Mouse (Mus musculus): ENCODE measurements around the gene Mnx1.
"Not testable (repeated sequence)": the region's sequence is repeated elsewhere in the genome, so short reads cannot be mapped to it uniquely, and the experiment has no call there.

Gene Mnx1

GRCm38 (mm10) chr5:29468351-29469065 is 9.8 kb downstream of the Mnx1 start:
- no peak for DNase-seq

GRCm38 (mm10) chr5:29467489-29468350 is 10.6 kb downstream of the Mnx1 start:
- peak in 1 of 2 experiments; percentile 28 for DNase-seq

- no peak for DNase-seq
Observed at GRCm38 (mm10) chr5:29462943-29463686, 15.2 kb downstream of the Mnx1 start.

DNA sequence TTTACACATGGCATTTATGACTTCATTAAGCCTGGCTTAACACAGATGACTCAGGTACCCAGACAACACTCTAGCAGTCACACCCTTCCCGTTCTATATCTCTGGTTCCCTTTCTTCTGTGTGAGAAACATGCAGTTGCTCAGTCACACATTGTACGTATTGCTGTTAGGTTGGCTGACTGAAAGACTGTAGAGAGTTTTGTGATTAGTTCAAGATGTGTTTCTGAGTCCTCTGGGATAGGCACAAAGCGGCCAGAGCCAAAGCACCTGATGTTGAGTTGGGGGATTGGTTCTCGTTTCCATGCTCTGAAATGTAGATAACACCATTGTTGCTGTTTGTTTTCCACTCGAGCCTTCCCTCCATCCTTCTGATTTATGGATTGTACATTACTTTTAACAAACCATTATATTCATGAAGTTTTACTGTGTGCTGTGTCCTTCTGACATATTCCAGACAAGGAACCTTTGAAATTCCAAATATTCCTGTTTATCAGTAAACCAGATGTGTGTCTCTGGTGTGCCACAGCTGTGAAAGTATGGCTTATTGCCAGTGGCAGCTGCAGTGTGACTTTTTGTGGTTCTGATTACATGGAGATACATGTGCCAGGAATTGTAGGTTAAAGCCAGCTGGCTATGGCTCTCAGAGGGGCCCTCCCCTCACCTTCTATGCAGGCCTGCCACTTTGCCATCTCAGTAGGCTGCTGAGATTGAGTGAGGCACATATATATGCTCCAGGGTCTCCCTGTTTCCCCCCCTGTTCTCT is 21.2 kb downstream of the Mnx1 start:
- DNase-seq, result no peak

DNA sequence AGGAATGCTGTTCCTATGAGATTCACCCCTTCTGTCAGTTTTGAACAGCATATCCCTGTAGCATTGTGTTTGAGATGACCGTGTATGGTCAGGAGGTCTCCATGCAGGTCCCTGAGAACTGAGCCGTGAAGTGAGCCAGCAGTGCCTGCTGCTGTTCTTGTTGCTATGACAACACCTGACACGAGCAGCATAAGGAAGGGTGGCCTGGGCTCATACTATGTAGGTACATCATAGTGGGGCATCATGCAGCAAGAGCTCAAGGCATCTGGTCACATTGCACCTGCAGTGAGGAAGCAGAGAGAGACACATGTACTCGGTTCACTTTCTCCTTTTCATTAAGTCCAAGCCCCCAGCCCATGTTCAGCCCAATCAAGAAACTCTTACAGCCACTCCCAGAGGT is 25.9 kb downstream of the Mnx1 start:
- DNase-seq, result no peak

GRCm38 (mm10) chr5:29445275-29445674 is 33.0 kb downstream of the Mnx1 start:
- DNase-seq, result no peak

- not testable (repeated sequence) for DNase-seq
Observed at GRCm38 (mm10) chr5:29436728-29437127, 41.5 kb downstream of the Mnx1 start.

DNA sequence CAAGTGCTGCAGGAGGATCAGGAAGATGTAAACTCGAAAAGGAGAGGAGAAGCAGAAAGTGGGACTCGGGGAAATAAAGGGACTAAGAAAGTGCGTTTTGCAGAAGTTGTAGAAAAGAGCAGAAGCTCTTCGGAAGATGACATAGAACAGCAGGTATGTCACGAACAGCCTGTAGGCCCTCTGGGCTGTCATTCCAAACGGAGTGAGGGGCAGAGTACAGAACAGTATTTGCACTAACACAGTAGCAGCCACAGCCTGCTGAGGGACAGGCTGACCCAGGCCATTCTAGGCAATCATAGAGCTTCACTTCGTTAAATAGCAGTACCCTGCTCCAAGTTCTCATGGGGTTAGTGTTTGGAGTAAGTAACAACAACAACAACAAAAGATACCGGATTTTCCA is 42.8 kb downstream of the Mnx1 start:
- DNase-seq, result no peak

GRCm38 (mm10) chr5:29434872-29435358 is 43.4 kb downstream of the Mnx1 start:
- DNase-seq, result peak; percentile 54 to 60

GRCm38 (mm10) chr5:29434228-29434871 is 43.9 kb downstream of the Mnx1 start, which contains the start of gene Nom1:
Gene Nom1 (plus strand): TSS chr5:29434664.
- peak; percentile 91 to 93 for DNase-seq

GRCm38 (mm10) chr5:29423330-29423729 is 54.9 kb downstream of the Mnx1 start:
- not testable (repeated sequence) for DNase-seq

Data from lung, postnatal 4 days (tissue).